Mouse (Mus musculus): Measurements from ENCODE around the gene Npy5r.

Npy5r gene

GRCm38 (mm10) chr8:66687511-66688329, at the start of gene Npy5r:
Npy5r (minus strand) TSS chr8:66688128.
- no peak for DNase-seq (ENCODE audit: low spot score in 2 of 2)

- DNase-seq (ENCODE audit: low spot score in 2 of 2), result no peak
These were observed 44.0 kb upstream of the Npy5r start for GRCm38 (mm10) chr8:66731957-66732356.

- no peak for DNase-seq (ENCODE audit: low spot score in 2 of 2)
These were observed 41.5 kb upstream of the Npy5r start for GRCm38 (mm10) chr8:66729446-66729845.

- no peak for DNase-seq (ENCODE audit: low spot score in 2 of 2)
These were observed 34.9 kb upstream of the Npy5r start for GRCm38 (mm10) chr8:66722835-66723234.

GRCm38 (mm10) chr8:66714324-66714975, 26.5 kb upstream of the Npy5r start:
- no peak for DNase-seq (ENCODE audit: low spot score in 2 of 2)

- no peak for DNase-seq (ENCODE audit: low spot score in 2 of 2)
These were observed 10.9 kb upstream of the Npy5r start for GRCm38 (mm10) chr8:66698782-66699181.

GRCm38 (mm10) chr8:66698011-66698410, 10.1 kb upstream of the Npy5r start:
- no peak for DNase-seq (ENCODE audit: low spot score in 2 of 2)

GRCm38 (mm10) chr8:66696970-66697843, 9.3 kb upstream of the Npy5r start, which contains the start of gene Npy1r:
Npy1r (plus strand) TSS chr8:66697192.
- peak; percentile 11 to 26 for DNase-seq (ENCODE audit: low spot score in 2 of 2)

GRCm38 (mm10) chr8:66690402-66690801, 2.5 kb upstream of the Npy5r start:
- no peak for DNase-seq (ENCODE audit: low spot score in 2 of 2)

GRCm38 (mm10) chr8:66688799-66689198, 871 bp upstream of the Npy5r start:
- no peak for DNase-seq (ENCODE audit: low spot score in 2 of 2)

- DNase-seq (ENCODE audit: low spot score in 2 of 2), result no peak
These were observed 467 bp upstream of the Npy5r start for GRCm38 (mm10) chr8:66688395-66688794.

- DNase-seq (ENCODE audit: low spot score in 2 of 2), result no peak
These were observed 6.7 kb downstream of the Npy5r start for GRCm38 (mm10) chr8:66681261-66681660.

GRCm38 (mm10) chr8:66630721-66631120, 57.2 kb downstream of the Npy5r start:
- DNase-seq (ENCODE audit: low spot score in 2 of 2), result peak; percentile 12 to 16
